Mouse (Mus musculus) midbrain, embryonic 14.5 days (tissue): ENCODE results near the gene Armc7. TPM values are rescaled to one million over a fixed set of nuclear protein-coding genes. Genes with fewer than 3 reads are reported as not detected.
A peak's percentile ranks its signal among the peaks of the same experiment; 100 is the strongest.
"Not testable (repeated sequence)": the region's sequence is repeated elsewhere in the genome, so short reads cannot be mapped to it uniquely, and the experiment has no call there.

Experiments used
- ATAC-seq: fragments of 200-750 bp; cut with Nextera tagmentation; 2 replicates; pipeline ENCODE4 v1.8.0; 2017; ENCODE audit warnings: moderate number of reproducible peaks, moderate library complexity; ENCODE audit not compliant: low FRiP score, low TSS enrichment
- DNase-seq: peaks from one replicate; pipeline ENCODE4 v3.0.0-alpha.2; 2015
- H3K27ac ChIP-seq: fragments of 300-500 bp; sonication (generic); replicated peaks from 2 replicates; pipeline ENCODE4 v1.5.1; 2014; ENCODE audit warnings: mild to moderate bottlenecking, low read depth, low read length, moderate library complexity
- H3K27me3 ChIP-seq: fragments of 300-500 bp; sonication (generic); 2 replicates; pipeline ENCODE4 v1.6.1; 2014; ENCODE audit warnings: low read length, control low read depth, mixed read lengths; ENCODE audit not compliant: control insufficient read depth, insufficient read depth
- H3K36me3 ChIP-seq: fragments of 300-500 bp; sonication (generic); 2 replicates; pipeline ENCODE4 v1.6.1; 2014; ENCODE audit warnings: low read length, control low read depth; ENCODE audit not compliant: control insufficient read depth, insufficient read depth
- H3K4me1 ChIP-seq: fragments of 300-500 bp; sonication (generic); 2 replicates; pipeline ENCODE4 v1.6.1; 2014; ENCODE audit warnings: mild to moderate bottlenecking, antibody characterized with exemption, low read length, control low read depth; ENCODE audit not compliant: control insufficient read depth, insufficient read depth
- H3K4me2 ChIP-seq: fragments of 300-500 bp; sonication (generic); 2 replicates; pipeline ENCODE4 v1.6.1; 2014; ENCODE audit warnings: mild to moderate bottlenecking, low read length, moderate library complexity
- H3K4me3 ChIP-seq: fragments of 300-500 bp; sonication (generic); replicated peaks from 2 replicates; pipeline ENCODE4 v1.5.1; 2014; ENCODE audit warnings: low read depth, low read length
- H3K9ac ChIP-seq: fragments of 300-500 bp; sonication (generic); replicated peaks from 2 replicates; pipeline ENCODE4 v1.6.1; 2014; ENCODE audit warnings: mild to moderate bottlenecking, low read length, moderate library complexity
- H3K9me3 ChIP-seq: fragments of 300-500 bp; sonication (generic); 2 replicates; pipeline ENCODE4 v1.6.1; 2016; ENCODE audit warnings: low read length, control low read depth, mixed read lengths; ENCODE audit not compliant: control insufficient read depth
- WGBS: fragments of 180-500 bp; shearing (Covaris S2); extraction: QIAGEN DNeasy Blood & Tissue Kit; methylation state at CpG from one replicate; pipeline ENCODE4 v1.1.7; 2014; 5-methylcytosine and 5-hydroxymethylcytosine counted together
- polyA plus RNA-seq: library from polyadenylated mRNA; unstranded; fragments of >200 nt; fragmentation: Nextera tagmentation; extraction: Ambion mirVana; gene quantifications from 2 replicates; pipeline ENCODE4 v1.2.1, GENCODE M21; 2014

Armc7 gene
- polyA plus RNA-seq, 1 experiment from 2014 or later, result 16.3 TPM

GRCm38 (mm10) chr11:115477388-115477787 lies 1.9 kb downstream of the Armc7 start:
- not testable (repeated sequence) for H3K36me3 ChIP-seq, H3K27me3 ChIP-seq, H3K4me2 ChIP-seq, DNase-seq, ATAC-seq, H3K9me3 ChIP-seq, H3K27ac ChIP-seq, H3K4me3 ChIP-seq
- 90% methylated on average over 7 of the region's 7 CpGs for WGBS
- Histone ChIP-seq H3K4me1 (peaks cover 33% of the 10 kb centered on the region), H3K9ac (peak overlapping the region; percentile 14; the same call in 1 of the 2 replicates)

GRCm38 (mm10) chr11:115478296-115478938 lies 3.0 kb downstream of the Armc7 start:
- WGBS, result 88% methylated on average over 9 of the region's 9 CpGs
- Histone ChIP-seq H3K4me2 (no peak overlapping the region), H3K4me1 (peaks cover 33% of the 10 kb centered on the region), H3K4me3 (no peak overlapping the region), H3K36me3 (peaks cover 5% of the 10 kb centered on the region; the same call in 1 of the 2 replicates), H3K27me3 (no peaks in the 10 kb centered on the region), H3K9ac (no peak overlapping the region), H3K9me3 (no peaks in the 10 kb centered on the region), H3K27ac (no peak overlapping the region)
- ATAC-seq, result no peak
- no peak for DNase-seq

DNA sequence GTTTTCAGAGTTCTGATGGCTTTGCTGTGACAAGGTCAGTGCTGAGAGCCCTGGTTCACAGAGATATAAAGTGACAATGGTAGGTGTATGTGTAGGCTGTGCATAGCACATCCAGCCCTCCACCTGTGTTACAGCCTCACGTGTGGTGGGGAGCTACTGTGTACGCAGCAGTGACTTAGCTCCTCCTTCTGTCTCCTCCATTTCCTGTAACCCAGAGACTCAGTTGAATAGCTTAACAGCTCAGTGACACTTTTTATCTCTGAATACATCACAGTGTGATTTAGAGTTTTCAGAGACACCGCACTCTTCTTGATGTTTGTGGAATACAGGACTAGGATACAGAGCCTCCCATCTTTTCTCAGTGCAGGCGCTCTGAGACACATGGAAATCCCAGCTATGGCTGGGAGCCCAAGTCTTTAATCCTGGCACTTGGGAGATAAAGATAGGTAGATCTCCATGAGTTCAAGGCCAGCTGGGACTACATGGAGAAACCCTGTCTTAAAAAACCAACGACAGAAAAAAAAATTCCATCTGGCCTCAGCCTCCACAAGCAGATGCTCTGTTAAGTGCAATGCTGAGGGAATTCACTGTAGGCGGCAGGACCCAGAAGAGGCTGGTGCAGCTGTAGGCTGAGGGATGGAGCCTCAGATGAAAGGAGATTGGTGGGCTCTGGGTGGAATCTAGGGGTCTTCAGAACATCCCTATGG lies 6.2 kb downstream of the Armc7 start:
- no peak overlapping the region for H3K27ac ChIP-seq
- ATAC-seq (no peak), DNase-seq (no peak)
- WGBS, result 88% methylated on average over 6 of the region's 6 CpGs
- H3K9me3 ChIP-seq, result no peaks in the 10 kb centered on the region
- no peaks in the 10 kb centered on the region for H3K27me3 ChIP-seq
- H3K9ac ChIP-seq, result no peak overlapping the region
- H3K4me3 ChIP-seq, result no peak overlapping the region
- H3K36me3 ChIP-seq, result peaks cover 9% of the 10 kb centered on the region; the same call in 1 of the 2 replicates
- H3K4me1 ChIP-seq, result peaks cover 7% of the 10 kb centered on the region
- no peak overlapping the region for H3K4me2 ChIP-seq

DNA sequence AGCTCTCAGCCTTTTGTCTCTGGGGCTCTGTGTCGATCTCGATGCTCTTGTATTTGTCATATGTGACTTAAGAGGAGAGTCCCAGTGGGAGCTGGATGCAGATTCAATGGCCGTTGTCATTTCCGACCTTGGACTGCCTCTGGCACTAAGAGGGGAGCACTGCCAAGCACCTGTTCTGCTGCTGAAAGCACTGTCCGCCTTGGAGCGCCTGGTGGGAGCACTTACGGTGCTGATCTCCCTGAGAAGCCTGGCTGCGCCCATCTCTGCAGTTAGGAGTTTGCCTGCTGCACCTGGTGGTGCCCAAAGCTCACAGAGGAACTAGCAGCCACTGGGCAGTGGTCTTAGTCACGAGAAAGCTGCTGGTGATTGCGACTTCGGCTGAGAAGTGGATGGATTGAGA lies 7.8 kb downstream of the Armc7 start:
- H3K9me3 ChIP-seq, result no peaks in the 10 kb centered on the region
- H3K27me3 ChIP-seq, result no peaks in the 10 kb centered on the region
- DNase-seq, result no peak
- peaks cover 13% of the 10 kb centered on the region; the same call in 1 of the 2 replicates for H3K36me3 ChIP-seq
- H3K4me1 ChIP-seq, result no peaks in the 10 kb centered on the region
- WGBS, result 71% methylated on average over 11 of the region's 11 CpGs
- no peak overlapping the region for H3K27ac ChIP-seq
- no peak overlapping the region for H3K4me2 ChIP-seq
- ATAC-seq, result no peak
- H3K4me3 ChIP-seq, result no peak overlapping the region
- H3K9ac ChIP-seq, result no peak overlapping the region

DNA sequence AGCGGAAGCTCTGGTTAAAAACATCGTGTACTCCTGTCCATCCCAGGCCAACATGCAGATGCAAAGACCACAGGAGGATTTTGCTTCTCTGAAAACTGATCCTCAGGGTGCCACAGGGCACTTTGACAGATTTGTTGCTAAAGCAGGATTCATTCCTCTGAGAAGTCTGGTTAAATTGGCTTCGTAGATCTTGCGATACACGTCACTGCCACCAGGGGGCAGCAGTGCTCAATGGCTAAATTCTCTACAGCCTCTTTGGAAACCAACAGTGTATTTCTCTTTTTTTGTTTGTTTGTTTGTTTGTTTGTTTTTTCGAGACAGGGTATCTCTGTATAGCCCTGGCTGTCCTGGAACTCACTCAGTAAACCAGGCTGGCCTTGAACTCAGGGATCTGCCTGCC lies 8.3 kb downstream of the Armc7 start:
- H3K4me1 ChIP-seq, result no peaks in the 10 kb centered on the region
- ATAC-seq (no peak), DNase-seq (peak; percentile 89)
- no peak overlapping the region for H3K27ac ChIP-seq
- H3K9ac ChIP-seq, result no peak overlapping the region
- no peaks in the 10 kb centered on the region for H3K27me3 ChIP-seq
- H3K4me3 ChIP-seq, result no peak overlapping the region
- WGBS, result 19% methylated on average over 6 of the region's 6 CpGs
- H3K9me3 ChIP-seq, result no peaks in the 10 kb centered on the region
- no peak overlapping the region for H3K4me2 ChIP-seq
- H3K36me3 ChIP-seq, result peaks cover 16% of the 10 kb centered on the region; the same call in 1 of the 2 replicates

GRCm38 (mm10) chr11:115485155-115485554 lies 9.7 kb downstream of the Armc7 start:
- ATAC-seq (no peak), DNase-seq (peak; percentile 37)
- 26% methylated on average over 12 of the region's 12 CpGs for WGBS
- H3K4me3 ChIP-seq, result no peak overlapping the region
- no peak overlapping the region for H3K27ac ChIP-seq
- H3K36me3 ChIP-seq, result peaks cover 23% of the 10 kb centered on the region
- H3K9ac ChIP-seq, result no peak overlapping the region
- no peaks in the 10 kb centered on the region for H3K9me3 ChIP-seq
- H3K4me2 ChIP-seq, result no peak overlapping the region
- no peaks in the 10 kb centered on the region for H3K4me1 ChIP-seq
- H3K27me3 ChIP-seq, result no peaks in the 10 kb centered on the region

DNA sequence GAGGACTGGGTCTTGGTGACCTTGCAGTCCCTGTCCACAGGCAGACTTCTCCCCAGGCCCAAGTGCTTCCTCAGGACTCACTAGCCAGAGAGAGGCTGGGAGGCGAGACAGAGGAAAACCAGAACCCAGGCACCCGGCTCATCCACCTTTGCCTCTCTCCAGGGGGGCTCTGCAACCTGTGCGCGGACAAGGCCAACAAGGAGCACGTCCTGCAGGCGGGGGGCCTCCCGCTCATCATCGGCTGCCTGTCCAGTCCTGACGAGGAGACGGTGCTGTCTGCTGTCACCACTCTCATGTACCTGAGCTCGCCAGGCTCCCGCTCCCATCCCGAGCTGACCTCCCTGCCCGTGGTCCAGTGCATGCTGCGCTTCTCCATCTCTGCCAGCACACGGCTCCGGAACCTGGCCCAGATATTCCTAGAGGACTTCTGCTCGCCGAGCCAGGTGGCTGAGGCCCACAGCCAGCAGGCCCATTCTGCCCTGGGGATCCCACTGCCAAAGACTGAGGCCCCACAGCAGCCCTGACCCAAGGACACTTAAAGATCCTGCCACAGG lies 13.2 kb downstream of the Armc7 start:
- ATAC-seq, result no peak
- Histone ChIP-seq H3K9me3 (no peaks in the 10 kb centered on the region), H3K4me1 (peaks cover 17% of the 10 kb centered on the region; the same call in 1 of the 2 replicates), H3K9ac (no peak overlapping the region), H3K36me3 (peaks cover 23% of the 10 kb centered on the region), H3K4me2 (no peak overlapping the region), H3K27me3 (no peaks in the 10 kb centered on the region), H3K4me3 (no peak overlapping the region), H3K27ac (no peak overlapping the region)
- no peak for DNase-seq
- WGBS, result 88% methylated on average over 19 of the region's 19 CpGs

GRCm38 (mm10) chr11:115490441-115491355 lies 15.2 kb downstream of the Armc7 start:
- no peak; the same call in 1 of the 2 replicates for ATAC-seq
- Histone ChIP-seq H3K4me1 (peaks cover 17% of the 10 kb centered on the region; the same call in 1 of the 2 replicates), H3K27me3 (no peaks in the 10 kb centered on the region), H3K27ac (peak overlapping the region; percentile 46; the same call in 1 of the 2 replicates), H3K36me3 (peaks cover 23% of the 10 kb centered on the region), H3K9me3 (no peaks in the 10 kb centered on the region), H3K9ac (peak overlapping the region; percentile 74), H3K4me2 (peak overlapping the region; percentile 70), H3K4me3 (peak overlapping the region; percentile 59)
- no peak for DNase-seq
- WGBS, result 23% methylated on average over 25 of the region's 25 CpGs
